Mouse (Mus musculus) ES-Bruce4 (cell line): ENCODE measurements around the gene Fstl3.

Source experiments
- CTCF ChIP-seq: IDR thresholded peaks from one replicate; pipeline ENCODE4 v1.8.1; 2011; ENCODE audit warnings: low read depth, low read length
- POLR2A ChIP-seq: IDR thresholded peaks from one replicate; pipeline ENCODE4 v1.8.1; 2011; ENCODE audit warnings: low read length; ENCODE audit not compliant: insufficient read depth

GRCm38 (mm10) chr10:79760603-79761143 is 16.4 kb upstream of the Fstl3 start:
- no peak for TF ChIP-seq CTCF
- no peak for TF ChIP-seq POLR2A
